Mouse (Mus musculus): Measurements from ENCODE around the gene Kcnt2. TPM values are rescaled to one million over a fixed set of nuclear protein-coding genes. Genes with fewer than 3 reads are reported as not detected.

Gene Kcnt2
- 0.86 and 1.1 TPM in 2 replicates for polyA plus RNA-seq (2016; fragmentation: Nextera tagmentation; extraction: Ambion mirVana)

- Histone ChIP-seq H3K27ac (no peak within 1 kb of the TSS), H3K4me3 (peak within 1 kb of the TSS; percentile 52), H3K27me3 (no peaks in the 10 kb centered on the region), H3K36me3 (no peaks in the 10 kb centered on the region), H3K9ac (peak within 1 kb of the TSS; percentile 49), H3K4me2 (replicated peaks) (peak within 1 kb of the TSS; percentile 89), H3K9me3 (no peaks in the 10 kb centered on the region), H3K4me1 (peaks cover 3% of the 10 kb centered on the region; the same call in 1 of the 2 replicates)
- WGBS, result 1% methylated on average over 21 of the region's 21 CpGs
- ATAC-seq (ENCODE audit: insufficient number of reproducible peaks, insufficient read depth, low FRiP score, low TSS enrichment), result peak; percentile 64; the same call in 1 of the 2 replicates
Measured at GRCm38 (mm10) chr1:140245876-140246597, at the start of gene Kcnt2. Gene Kcnt2 (plus strand): TSS chr1:140246158.

- no peaks in the 10 kb centered on the region for H3K27me3 ChIP-seq
- H3K4me1 ChIP-seq, result no peaks in the 10 kb centered on the region
- H3K4me2 ChIP-seq (replicated peaks), result no peak overlapping the region
- ATAC-seq (ENCODE audit: insufficient number of reproducible peaks, insufficient read depth, low FRiP score, low TSS enrichment), result no peak
- H3K36me3 ChIP-seq, result no peaks in the 10 kb centered on the region
- H3K4me3 ChIP-seq, result no peak overlapping the region
- H3K9me3 ChIP-seq, result 0 out of 2 replicates have a peak, but pooled peaks cover under 1% of the 10 kb centered on the region
- H3K27ac ChIP-seq, result no peak overlapping the region
- H3K9ac ChIP-seq, result no peak overlapping the region
- 72% methylated on average over 2 of the region's 2 CpGs for WGBS
Measured at GRCm38 (mm10) chr1:140205329-140205728, 40.6 kb upstream of the Kcnt2 start.

- H3K9me3 ChIP-seq, result no peaks in the 10 kb centered on the region
- H3K4me2 ChIP-seq (replicated peaks), result no peak overlapping the region
- H3K36me3 ChIP-seq, result no peaks in the 10 kb centered on the region
- no peaks in the 10 kb centered on the region for H3K27me3 ChIP-seq
- no peaks in the 10 kb centered on the region for H3K4me1 ChIP-seq
- H3K4me3 ChIP-seq, result no peak overlapping the region
- H3K9ac ChIP-seq, result no peak overlapping the region
- no peak overlapping the region for H3K27ac ChIP-seq
- 57% methylated on average over 1 of the region's 3 CpGs for WGBS
- ATAC-seq (ENCODE audit: insufficient number of reproducible peaks, insufficient read depth, low FRiP score, low TSS enrichment), result no peak
Measured at GRCm38 (mm10) chr1:140225221-140225620, 20.7 kb upstream of the Kcnt2 start.

- no peak overlapping the region for H3K27ac ChIP-seq
- no peaks in the 10 kb centered on the region for H3K4me1 ChIP-seq
- H3K4me2 ChIP-seq (replicated peaks), result no peak overlapping the region
- no peaks in the 10 kb centered on the region for H3K27me3 ChIP-seq
- H3K4me3 ChIP-seq, result no peak overlapping the region
- ATAC-seq (ENCODE audit: insufficient number of reproducible peaks, insufficient read depth, low FRiP score, low TSS enrichment), result no peak
- H3K9ac ChIP-seq, result no peak overlapping the region
- H3K36me3 ChIP-seq, result no peaks in the 10 kb centered on the region
- no peaks in the 10 kb centered on the region for H3K9me3 ChIP-seq
- 67% methylated on average over 8 of the region's 8 CpGs for WGBS
Measured at GRCm38 (mm10) chr1:140226673-140227072, 19.3 kb upstream of the Kcnt2 start.

GRCm38 (mm10) chr1:140245465-140245864, 493 bp upstream of the Kcnt2 start:
- Histone ChIP-seq H3K9me3 (no peaks in the 10 kb centered on the region), H3K27ac (no peak overlapping the region), H3K4me3 (peak overlapping the region; percentile 52), H3K9ac (0 out of 2 replicates have a peak overlapping the region, but pooled peaks have one; percentile 49), H3K36me3 (no peaks in the 10 kb centered on the region), H3K4me1 (peaks cover 3% of the 10 kb centered on the region; the same call in 1 of the 2 replicates), H3K4me2 (replicated peaks) (peak overlapping the region; percentile 89), H3K27me3 (no peaks in the 10 kb centered on the region)
- ATAC-seq (ENCODE audit: insufficient number of reproducible peaks, insufficient read depth, low FRiP score, low TSS enrichment), result peak; percentile 98
- WGBS, result 0% methylated on average over 16 of the region's 17 CpGs

GRCm38 (mm10) chr1:140264696-140265095, 18.7 kb downstream of the Kcnt2 start:
- Histone ChIP-seq H3K9me3 (no peaks in the 10 kb centered on the region), H3K4me1 (no peaks in the 10 kb centered on the region), H3K27me3 (no peaks in the 10 kb centered on the region), H3K36me3 (no peaks in the 10 kb centered on the region), H3K4me3 (no peak overlapping the region), H3K9ac (no peak overlapping the region), H3K4me2 (replicated peaks) (no peak overlapping the region), H3K27ac (no peak overlapping the region)
- ATAC-seq (ENCODE audit: insufficient number of reproducible peaks, insufficient read depth, low FRiP score, low TSS enrichment), result no peak
- 79% methylated on average over 3 of the region's 3 CpGs for WGBS

- H3K27ac ChIP-seq, result no peak overlapping the region
- no peaks in the 10 kb centered on the region for H3K9me3 ChIP-seq
- no peak overlapping the region for H3K9ac ChIP-seq
- H3K4me3 ChIP-seq, result no peak overlapping the region
- H3K4me2 ChIP-seq (replicated peaks), result no peak overlapping the region
- no peaks in the 10 kb centered on the region for H3K36me3 ChIP-seq
- no peaks in the 10 kb centered on the region for H3K4me1 ChIP-seq
- ATAC-seq (ENCODE audit: insufficient number of reproducible peaks, insufficient read depth, low FRiP score, low TSS enrichment), result no peak
- WGBS, result 78% methylated on average over 5 of the region's 5 CpGs
- H3K27me3 ChIP-seq, result no peaks in the 10 kb centered on the region
Measured at GRCm38 (mm10) chr1:140266047-140266446, 20.1 kb downstream of the Kcnt2 start.

- no peaks in the 10 kb centered on the region for H3K9me3 ChIP-seq
- no peaks in the 10 kb centered on the region for H3K36me3 ChIP-seq
- ATAC-seq (ENCODE audit: insufficient number of reproducible peaks, insufficient read depth, low FRiP score, low TSS enrichment), result no peak
- H3K27me3 ChIP-seq, result no peaks in the 10 kb centered on the region
- H3K4me1 ChIP-seq, result no peaks in the 10 kb centered on the region
- H3K9ac ChIP-seq, result no peak overlapping the region
- 66% methylated on average over 8 of the region's 8 CpGs for whole genome bisulfite sequencing
- H3K4me3 ChIP-seq, result no peak overlapping the region
- no peak overlapping the region for H3K4me2 ChIP-seq (replicated peaks)
- H3K27ac ChIP-seq, result no peak overlapping the region
Measured at GRCm38 (mm10) chr1:140266643-140267286, 20.8 kb downstream of the Kcnt2 start.

GRCm38 (mm10) chr1:140267288-140267687, 21.3 kb downstream of the Kcnt2 start:
- Histone ChIP-seq H3K9ac (no peak overlapping the region), H3K27me3 (no peaks in the 10 kb centered on the region), H3K27ac (no peak overlapping the region), H3K9me3 (no peaks in the 10 kb centered on the region), H3K36me3 (no peaks in the 10 kb centered on the region), H3K4me3 (no peak overlapping the region), H3K4me2 (replicated peaks) (no peak overlapping the region), H3K4me1 (no peaks in the 10 kb centered on the region)
- 45% methylated on average over 2 of the region's 2 CpGs for WGBS
- ATAC-seq (ENCODE audit: insufficient number of reproducible peaks, insufficient read depth, low FRiP score, low TSS enrichment), result no peak

- Histone ChIP-seq H3K27ac (no peak overlapping the region), H3K4me1 (no peaks in the 10 kb centered on the region), H3K4me3 (no peak overlapping the region), H3K9me3 (no peaks in the 10 kb centered on the region), H3K9ac (no peak overlapping the region), H3K27me3 (no peaks in the 10 kb centered on the region), H3K4me2 (replicated peaks) (no peak overlapping the region), H3K36me3 (no peaks in the 10 kb centered on the region)
- whole genome bisulfite sequencing, result 82% methylated on average over 3 of the region's 3 CpGs
- ATAC-seq (ENCODE audit: insufficient number of reproducible peaks, insufficient read depth, low FRiP score, low TSS enrichment), result no peak
Measured at GRCm38 (mm10) chr1:140273624-140274023, 27.7 kb downstream of the Kcnt2 start.

- ATAC-seq (ENCODE audit: insufficient number of reproducible peaks, insufficient read depth, low FRiP score, low TSS enrichment), result no peak
- no peaks in the 10 kb centered on the region for H3K4me1 ChIP-seq
- H3K36me3 ChIP-seq, result no peaks in the 10 kb centered on the region
- H3K9me3 ChIP-seq, result no peaks in the 10 kb centered on the region
- H3K4me2 ChIP-seq (replicated peaks), result no peak overlapping the region
- no peaks in the 10 kb centered on the region for H3K27me3 ChIP-seq
- H3K4me3 ChIP-seq, result no peak overlapping the region
- H3K9ac ChIP-seq, result no peak overlapping the region
- no peak overlapping the region for H3K27ac ChIP-seq
Measured at GRCm38 (mm10) chr1:140275813-140276212, 29.9 kb downstream of the Kcnt2 start.

- Histone ChIP-seq H3K27ac (no peak overlapping the region), H3K9me3 (no peaks in the 10 kb centered on the region), H3K9ac (no peak overlapping the region), H3K4me2 (replicated peaks) (no peak overlapping the region), H3K4me3 (no peak overlapping the region), H3K27me3 (no peaks in the 10 kb centered on the region), H3K4me1 (no peaks in the 10 kb centered on the region), H3K36me3 (no peaks in the 10 kb centered on the region)
- ATAC-seq (ENCODE audit: insufficient number of reproducible peaks, insufficient read depth, low FRiP score, low TSS enrichment), result no peak
- 62% methylated on average over 3 of the region's 3 CpGs for WGBS
Measured at GRCm38 (mm10) chr1:140293140-140293539, 47.2 kb downstream of the Kcnt2 start.

All from embryonic facial prominence, embryonic 12.5 days (tissue).